Mouse (Mus musculus): ENCODE results near the gene C1qc.

- TF ChIP-seq POLR2A (IDR thresholded peaks at IDR 0.05; ENCODE audit: borderline replicate concordance, insufficient read depth, low read length): no peak
- no peak for TF ChIP-seq CTCF (IDR thresholded peaks at IDR 0.05; ENCODE audit: borderline replicate concordance, insufficient read depth, low read depth, low read length)
These were observed 17.9 kb downstream of the C1qc start for GRCm38 (mm10) chr4:136875012-136875411.
